Mouse (Mus musculus) embryonic fibroblast, embryonic 13.5 days (primary cell): ENCODE data around the gene Gm4881. TPM values are rescaled to one million over a fixed set of nuclear protein-coding genes. Genes with fewer than 3 reads are reported as not detected.
A peak's percentile ranks its signal among the peaks of the same experiment; 100 is the strongest.

Experiments used
- H3K27ac ChIP-seq: 2 replicates; pipeline ENCODE4 v1.5.1; 2012; ENCODE audit warnings: low read length, control low read depth, inconsistent platforms; ENCODE audit not compliant: insufficient read depth
- H3K4me1 ChIP-seq: 2 replicates; pipeline ENCODE4 v1.6.1; 2011; ENCODE audit warnings: low read length; ENCODE audit not compliant: control insufficient read depth, insufficient read depth
- H3K4me3 ChIP-seq: 2 replicates; pipeline ENCODE4 v1.5.1; 2011; ENCODE audit warnings: mild to moderate bottlenecking, control low read depth, low read length; ENCODE audit not compliant: insufficient read depth
- CTCF ChIP-seq: IDR thresholded peaks from 2 replicates; pipeline ENCODE4 v1.5.1; 2011; ENCODE audit warnings: mild to moderate bottlenecking, control low read depth, low read length, moderate library complexity, borderline replicate concordance; ENCODE audit not compliant: insufficient read depth
- POLR2A ChIP-seq: IDR thresholded peaks from 2 replicates; pipeline ENCODE4 v1.6.1; 2011; ENCODE audit warnings: low read depth, mild to moderate bottlenecking, control low read depth, low read length, moderate library complexity
- polyA plus RNA-seq: library from polyadenylated mRNA; stranded (reverse); fragments of >200 nt; gene quantifications from 2 replicates; pipeline ENCODE4 v1.2.4, GENCODE M21; 2011; ENCODE audit warnings: low read depth; ENCODE audit not compliant: missing spikeins, insufficient read length

The Gm4881 gene
- polyA plus RNA-seq, 1 experiment, result not detected

GRCm38 (mm10) chr7:24964288-24964687 lies 20.0 kb upstream of the Gm4881 start:
- Histone ChIP-seq H3K4me1 (no peaks in the 10 kb centered on the region), H3K27ac (no peak overlapping the region), H3K4me3 (no peak overlapping the region)
- TF ChIP-seq CTCF, result no peak
- no peak for TF ChIP-seq POLR2A

DNA sequence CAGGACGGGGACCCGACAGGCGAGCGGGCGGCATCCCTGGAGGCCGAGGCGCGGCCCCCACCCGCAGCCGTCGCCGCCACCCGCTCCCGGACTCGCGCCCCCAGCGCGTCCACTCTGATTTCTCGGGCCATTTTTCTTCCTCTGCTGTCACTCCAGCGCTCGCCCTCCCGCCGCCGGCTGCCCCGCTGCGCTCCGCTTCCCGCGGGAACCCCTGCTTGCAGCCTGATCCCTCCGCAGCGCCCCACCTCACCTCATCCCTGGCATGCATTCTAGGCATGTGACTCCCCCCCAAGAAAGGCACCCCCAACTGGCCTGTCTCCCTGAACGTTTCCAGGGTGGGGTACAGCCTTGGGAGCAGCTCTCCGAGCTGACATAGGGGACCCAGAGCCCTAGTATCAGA lies 10.9 kb upstream of the Gm4881 start:
- TF ChIP-seq CTCF (no peak), POLR2A (no peak)
- no peak overlapping the region for H3K4me3 ChIP-seq
- no peak overlapping the region for H3K27ac ChIP-seq
- H3K4me1 ChIP-seq, result no peaks in the 10 kb centered on the region

GRCm38 (mm10) chr7:24954450-24954849 lies 10.2 kb upstream of the Gm4881 start:
- Histone ChIP-seq H3K27ac (no peak overlapping the region), H3K4me3 (no peak overlapping the region), H3K4me1 (no peaks in the 10 kb centered on the region)
- TF ChIP-seq POLR2A (no peak), CTCF (no peak)

GRCm38 (mm10) chr7:24953966-24954365 lies 9.7 kb upstream of the Gm4881 start:
- no peak overlapping the region for H3K27ac ChIP-seq
- H3K4me1 ChIP-seq, result no peaks in the 10 kb centered on the region
- TF ChIP-seq POLR2A (no peak), CTCF (no peak)
- H3K4me3 ChIP-seq, result no peak overlapping the region

DNA sequence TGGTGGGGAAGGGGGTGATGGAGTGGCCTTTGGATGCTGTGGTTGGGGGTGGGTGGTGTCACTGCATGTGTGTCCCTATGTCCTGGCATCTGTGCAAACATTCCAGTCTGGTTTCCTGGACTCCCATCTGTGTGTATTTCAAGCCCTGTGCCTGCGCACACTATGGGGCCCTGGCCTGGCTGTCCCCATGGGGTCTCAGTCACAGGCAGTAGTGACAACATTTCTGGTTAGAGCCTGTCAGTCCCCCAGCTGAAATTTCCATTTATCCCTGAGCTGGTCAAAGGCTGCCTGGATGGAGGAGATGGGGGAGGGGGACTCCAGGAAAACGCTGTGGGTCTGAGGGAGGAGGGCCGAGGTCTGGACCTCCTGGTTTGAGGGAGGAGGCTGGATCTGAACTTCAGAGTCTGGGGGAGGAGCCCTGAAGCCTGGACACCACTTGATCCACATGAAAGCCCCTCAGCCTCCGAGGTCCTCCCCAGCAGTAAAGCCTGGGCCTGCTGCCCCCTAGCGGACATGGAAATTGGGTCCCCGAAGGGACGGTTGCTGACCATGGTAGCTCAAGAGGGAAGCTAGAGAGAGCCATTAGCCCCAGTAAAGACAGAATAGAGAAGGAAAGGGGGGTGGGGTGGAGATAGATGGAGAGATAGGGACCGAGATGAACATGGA lies 5.8 kb upstream of the Gm4881 start:
- peak; percentile 75 for TF ChIP-seq CTCF
- no peak for TF ChIP-seq POLR2A
- Histone ChIP-seq H3K4me3 (no peak overlapping the region), H3K4me1 (no peaks in the 10 kb centered on the region), H3K27ac (no peak overlapping the region)

GRCm38 (mm10) chr7:24948774-24949173 lies 4.5 kb upstream of the Gm4881 start:
- no peak for TF ChIP-seq CTCF
- TF ChIP-seq POLR2A, result no peak
- H3K4me1 ChIP-seq, result no peaks in the 10 kb centered on the region
- H3K27ac ChIP-seq, result no peak overlapping the region
- H3K4me3 ChIP-seq, result no peak overlapping the region

- Histone ChIP-seq H3K4me3 (no peak overlapping the region), H3K4me1 (no peaks in the 10 kb centered on the region), H3K27ac (no peak overlapping the region)
- TF ChIP-seq POLR2A, result no peak
- no peak for TF ChIP-seq CTCF
Measured at GRCm38 (mm10) chr7:24947316-24948048, 3.2 kb upstream of the Gm4881 start.

GRCm38 (mm10) chr7:24943641-24944040 lies 653 bp downstream of the Gm4881 start:
- H3K4me3 ChIP-seq, result no peak overlapping the region
- TF ChIP-seq POLR2A (no peak), CTCF (no peak)
- no peaks in the 10 kb centered on the region for H3K4me1 ChIP-seq
- no peak overlapping the region for H3K27ac ChIP-seq

DNA sequence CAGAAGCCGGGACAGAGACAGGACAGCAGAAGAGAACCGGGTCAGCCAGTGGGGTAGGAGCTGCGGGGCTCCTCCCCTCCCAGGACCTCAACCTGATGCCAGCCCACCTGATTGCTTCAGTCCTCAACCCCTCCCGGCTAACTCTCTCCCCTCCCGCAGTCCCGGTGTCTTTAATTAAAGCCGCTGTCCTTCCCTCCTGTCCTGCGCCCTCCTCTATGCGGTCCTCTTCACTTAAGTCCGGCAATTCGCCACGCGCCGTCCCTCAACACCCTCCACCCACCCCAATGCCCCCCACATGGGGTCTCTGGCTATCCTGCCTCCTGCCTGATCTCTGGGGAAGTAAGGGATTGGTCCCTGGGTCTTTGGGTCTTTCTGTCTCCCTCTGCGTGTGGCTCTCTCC lies 12.6 kb downstream of the Gm4881 start:
- TF ChIP-seq POLR2A (no peak), CTCF (no peak)
- H3K4me3 ChIP-seq, result no peak overlapping the region
- no peaks in the 10 kb centered on the region for H3K4me1 ChIP-seq
- no peak overlapping the region for H3K27ac ChIP-seq

- Histone ChIP-seq H3K27ac (no peak overlapping the region), H3K4me1 (no peaks in the 10 kb centered on the region), H3K4me3 (no peak overlapping the region)
- TF ChIP-seq CTCF, result no peak
- TF ChIP-seq POLR2A, result no peak
Measured at GRCm38 (mm10) chr7:24930475-24930874, 13.8 kb downstream of the Gm4881 start.

GRCm38 (mm10) chr7:24919728-24920127 lies 24.6 kb downstream of the Gm4881 start:
- H3K4me3 ChIP-seq, result no peak overlapping the region
- TF ChIP-seq CTCF (no peak), POLR2A (no peak)
- no peaks in the 10 kb centered on the region for H3K4me1 ChIP-seq
- H3K27ac ChIP-seq, result no peak overlapping the region
